Mouse (Mus musculus) cortical plate, adult 2 months (tissue): ENCODE results near the gene Vps45.

Source experiments
- CTCF ChIP-seq: fragments of 200-500 bp; IDR thresholded peaks from 2 replicates; pipeline ENCODE4 v1.5.1; 2011; ENCODE audit warnings: mild to moderate bottlenecking, control low read depth, low read length; ENCODE audit not compliant: insufficient read depth; ENCODE audit errors: extremely low read depth
- POLR2A ChIP-seq: fragments of 200-500 bp; IDR thresholded peaks from 2 replicates; pipeline ENCODE4 v1.6.1; 2011; ENCODE audit warnings: mild to moderate bottlenecking, low read length, control low read depth; ENCODE audit not compliant: insufficient read depth; ENCODE audit errors: extremely low read depth

DNA sequence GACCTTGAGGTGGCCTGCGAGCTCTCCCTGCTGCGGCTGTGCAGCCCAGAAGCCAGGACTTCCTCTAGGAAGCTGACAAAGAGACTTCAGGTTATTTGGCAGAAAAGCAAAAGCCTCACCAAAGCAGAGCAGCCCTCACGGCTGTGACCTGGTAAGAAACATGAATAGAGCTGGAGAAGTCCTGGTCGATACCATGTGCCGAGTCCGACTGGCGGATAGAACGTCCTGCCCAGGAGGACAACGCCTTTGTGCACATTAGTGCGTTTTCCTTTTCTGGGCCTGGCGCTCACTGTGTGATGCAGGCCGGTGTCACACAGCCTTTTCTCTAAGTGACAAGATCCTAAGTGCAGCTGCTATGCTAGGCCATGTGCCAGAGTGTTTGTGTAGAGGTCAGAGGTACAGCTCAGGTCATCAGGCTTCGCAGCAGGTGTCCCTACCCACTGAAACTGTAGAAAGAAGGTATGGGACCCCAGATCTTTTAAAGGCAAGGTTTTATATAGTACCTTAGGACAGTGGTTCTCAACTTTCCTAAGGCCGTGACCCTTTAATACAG is 58.1 kb downstream of the Vps45 start:
- TF ChIP-seq CTCF (no peak), POLR2A (no peak)
